Mouse (Mus musculus) lung, adult 2 months (tissue): ENCODE results near the gene Cd2. TPM values are rescaled to one million over a fixed set of nuclear protein-coding genes. Genes with fewer than 3 reads are reported as not detected.

ENCODE experiments used
- DNase-seq: peaks from one replicate; pipeline ENCODE4 v3.0.0; 2022
- H3K4me1 ChIP-seq: fragments of 200-500 bp; 2 replicates; pipeline ENCODE4 v1.6.1; 2011; ENCODE audit warnings: low read length; ENCODE audit not compliant: control insufficient read depth, insufficient read depth
- H3K4me3 ChIP-seq: fragments of 200-500 bp; replicated peaks from 2 replicates; pipeline ENCODE3; 2011; ENCODE audit warnings: low read depth, mild to moderate bottlenecking, control low read depth, low read length; ENCODE audit errors: extremely low read depth
- CTCF ChIP-seq: fragments of 200-500 bp; IDR thresholded peaks from 2 replicates; pipeline ENCODE4 v1.5.1; 2011; ENCODE audit warnings: mild to moderate bottlenecking, low read length, control low read depth; ENCODE audit not compliant: insufficient read depth
- POLR2A ChIP-seq: fragments of 200-500 bp; IDR thresholded peaks from 2 replicates; pipeline ENCODE4 v1.6.1; 2011; ENCODE audit warnings: low read depth, mild to moderate bottlenecking, control low read depth, low read length, borderline replicate concordance; ENCODE audit errors: extremely low read depth
- WGBS: fragments of 180-500 bp; shearing (Covaris S2); methylation state at CpG from one replicate; pipeline ENCODE4 v1.1.7; 2018; 5-methylcytosine and 5-hydroxymethylcytosine counted together
- polyA plus RNA-seq: library from polyadenylated mRNA; depleted of rRNA; stranded (reverse); fragments of >200 nt; gene quantifications from 2 replicates; pipeline ENCODE4 v1.2.3, GENCODE M21; 2012

The Cd2 gene
- polyA plus RNA-seq, 1 experiment: 11.4 TPM

GRCm38 (mm10) chr3:101283869-101284706, 3.7 kb downstream of the Cd2 start:
- no peak overlapping the region for H3K4me3 ChIP-seq
- no peak for DNase-seq
- 82% methylated on average over 13 of the region's 13 CpGs for WGBS
- H3K4me1 ChIP-seq: peaks cover 12% of the 10 kb centered on the region
- TF ChIP-seq CTCF (no peak), POLR2A (no peak)

GRCm38 (mm10) chr3:101283441-101283840, 4.3 kb downstream of the Cd2 start:
- no peak overlapping the region for H3K4me3 ChIP-seq
- no peak for TF ChIP-seq CTCF
- TF ChIP-seq POLR2A: no peak
- no peak for DNase-seq
- WGBS: 85% methylated on average over 4 of the region's 4 CpGs
- H3K4me1 ChIP-seq: peaks cover 12% of the 10 kb centered on the region

GRCm38 (mm10) chr3:101282556-101283180, 5.1 kb downstream of the Cd2 start:
- WGBS: 92% methylated on average over 9 of the region's 9 CpGs
- no peak for TF ChIP-seq POLR2A
- no peak for TF ChIP-seq CTCF
- DNase-seq: no peak
- Histone ChIP-seq H3K4me3 (no peak overlapping the region), H3K4me1 (peaks cover 12% of the 10 kb centered on the region)

GRCm38 (mm10) chr3:101281841-101282240, 5.9 kb downstream of the Cd2 start:
- peaks cover 12% of the 10 kb centered on the region for H3K4me1 ChIP-seq
- 73% methylated on average over 4 of the region's 4 CpGs for WGBS
- TF ChIP-seq CTCF: no peak
- no peak for TF ChIP-seq POLR2A
- no peak overlapping the region for H3K4me3 ChIP-seq
- DNase-seq: no peak

GRCm38 (mm10) chr3:101280348-101281311, 7.1 kb downstream of the Cd2 start:
- TF ChIP-seq POLR2A (peak; percentile 40; the same call in 1 of the 2 replicates), CTCF (no peak)
- WGBS: 24% methylated on average over 15 of the region's 15 CpGs
- Histone ChIP-seq H3K4me3 (no peak overlapping the region), H3K4me1 (peaks cover 12% of the 10 kb centered on the region)
- DNase-seq: peak; percentile 49

GRCm38 (mm10) chr3:101279561-101279960, 8.2 kb downstream of the Cd2 start:
- WGBS: 78% methylated on average over 10 of the region's 10 CpGs
- DNase-seq: no peak
- Histone ChIP-seq H3K4me3 (no peak overlapping the region), H3K4me1 (peaks cover 12% of the 10 kb centered on the region)
- TF ChIP-seq POLR2A: no peak

- 89% methylated on average over 5 of the region's 5 CpGs for WGBS
- no peak for TF ChIP-seq POLR2A
- no peak for TF ChIP-seq CTCF
- H3K4me3 ChIP-seq: no peak overlapping the region
- H3K4me1 ChIP-seq: peaks cover 18% of the 10 kb centered on the region
- no peak for DNase-seq
Observed at GRCm38 (mm10) chr3:101278396-101278795, 9.3 kb downstream of the Cd2 start.

- no peak for DNase-seq
- no peak for TF ChIP-seq POLR2A
- TF ChIP-seq CTCF: no peak
- H3K4me3 ChIP-seq: no peak overlapping the region
- H3K4me1 ChIP-seq: peaks cover 18% of the 10 kb centered on the region
- WGBS: 91% methylated on average over 4 of the region's 4 CpGs
Observed at GRCm38 (mm10) chr3:101277830-101278229, 9.9 kb downstream of the Cd2 start.

GRCm38 (mm10) chr3:101276501-101277320, 11.0 kb downstream of the Cd2 start:
- no peak for TF ChIP-seq CTCF
- TF ChIP-seq POLR2A: no peak

More at GRCm38 (mm10) chr3:101276501-101277320, 11.0 kb downstream of the Cd2 start:
- peaks cover 18% of the 10 kb centered on the region for H3K4me1 ChIP-seq
- no peak for DNase-seq
- H3K4me3 ChIP-seq: no peak overlapping the region
- 52% methylated on average over 12 of the region's 12 CpGs for WGBS
